Mouse (Mus musculus): ENCODE data around the gene Ndc1.
"Not testable (repeated sequence)": the region's sequence is repeated elsewhere in the genome, so short reads cannot be mapped to it uniquely, and the experiment has no call there.

The Ndc1 gene

DNA sequence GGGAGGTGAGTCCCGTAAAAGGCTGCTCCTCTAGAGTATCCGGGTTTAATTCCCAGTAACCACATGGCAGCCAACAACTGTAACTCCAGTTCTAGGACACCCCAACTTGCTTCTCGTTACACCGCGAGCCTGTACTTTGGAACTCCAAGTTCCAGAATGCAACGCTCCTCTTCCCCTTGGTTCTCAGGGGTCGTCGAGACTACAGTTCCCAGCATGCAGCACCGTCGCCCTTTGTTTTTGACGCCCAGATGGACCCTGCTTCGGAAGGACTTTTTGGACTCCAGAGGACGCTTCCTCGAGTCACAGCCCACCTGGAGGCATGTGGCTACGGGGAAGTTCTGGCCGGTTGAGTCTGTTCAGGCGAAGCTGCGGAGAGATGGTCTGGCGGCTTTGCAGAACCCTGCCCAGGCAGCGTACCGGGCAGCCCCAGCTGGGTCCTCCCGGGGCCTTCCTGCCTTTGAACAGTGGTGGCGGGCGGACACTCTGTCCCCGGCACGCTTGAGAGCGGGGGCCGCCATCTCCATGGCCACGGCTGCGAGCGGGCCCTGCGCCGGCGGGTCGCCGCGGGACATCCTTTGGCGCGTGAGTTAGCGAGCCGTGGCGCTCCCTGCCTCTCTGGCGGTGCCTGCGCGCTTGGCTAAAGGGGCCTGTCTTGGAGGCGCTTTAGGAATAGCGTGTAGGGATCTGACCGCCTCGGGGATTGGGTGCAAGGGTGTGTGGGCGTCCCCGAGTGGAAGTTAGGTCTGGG, at the start of gene Ndc1:
Gene Ndc1, plus strand, starts transcription at position 218 of the 748 bp plus-strand sequence.
- in situ Hi-C loops (cut with MboI, MseI) = no loop called here

DNA sequence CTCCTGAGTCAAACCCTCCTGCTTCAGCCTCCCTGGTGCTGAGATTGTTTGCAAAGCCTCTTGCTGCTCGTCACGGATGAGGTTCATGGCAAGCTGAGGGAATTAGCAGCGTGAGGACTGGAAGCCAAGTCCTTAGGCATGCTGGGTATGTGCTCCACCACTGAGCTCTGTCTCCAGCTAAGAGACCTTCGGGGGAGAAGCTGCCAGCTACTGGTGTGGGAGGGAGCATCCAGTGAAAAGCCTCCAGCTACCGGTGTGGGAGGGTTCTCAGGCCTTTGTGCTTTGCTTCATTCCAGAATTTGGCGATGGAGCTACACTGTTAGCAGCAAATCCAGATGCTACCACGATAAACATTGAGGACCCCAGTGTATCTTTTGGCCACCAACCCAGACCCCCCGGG, 48.9 kb upstream of the Ndc1 start:
- in situ Hi-C loops (cut with MboI, MseI) = loop anchor here in 1 of 2 experiments (10.0 kb wide), 1 partner anchor 1956 kb away; no protein-coding TSS in a partner anchor

DNA sequence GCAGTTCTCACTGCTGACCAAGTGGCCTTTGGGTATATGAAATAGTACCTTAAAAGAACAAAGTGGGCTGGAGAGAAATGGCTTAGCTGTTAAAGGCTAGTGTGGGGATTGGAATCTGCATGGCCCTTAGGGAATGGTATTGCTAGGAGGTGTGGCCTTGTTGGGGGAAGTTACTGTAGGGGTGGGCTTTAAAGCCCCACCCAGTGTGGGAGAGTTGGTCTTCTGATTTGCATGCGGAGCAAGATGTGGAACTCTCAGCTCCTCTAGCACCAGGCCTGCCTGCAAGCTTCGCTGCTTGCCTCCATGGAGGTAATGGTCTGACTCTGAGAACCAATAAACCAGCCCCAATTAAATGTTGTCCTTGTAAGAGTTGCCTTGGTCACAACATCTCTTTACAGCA, 46.5 kb upstream of the Ndc1 start:
- in situ Hi-C loops (cut with MboI, MseI) = no loop called here

DNA sequence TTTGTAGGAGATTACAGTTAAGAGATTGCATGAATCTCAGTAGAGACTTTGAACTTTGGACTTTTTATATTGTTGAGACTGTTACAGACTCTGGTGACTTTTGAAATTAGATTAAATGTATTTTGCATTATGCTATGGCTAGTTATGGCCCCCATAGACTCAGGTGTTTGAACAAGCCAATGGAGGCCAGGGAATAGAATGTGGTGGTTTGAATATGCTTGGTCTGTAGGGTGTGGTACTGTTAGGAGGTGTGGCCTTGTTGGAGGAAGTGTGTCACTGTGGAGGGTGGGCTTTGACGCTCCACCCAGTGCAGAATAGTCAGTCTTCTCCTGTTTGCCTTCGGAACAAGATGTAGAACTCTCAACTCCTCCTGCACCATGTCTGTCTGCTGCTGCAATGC, 44.5 kb upstream of the Ndc1 start:
- in situ Hi-C loops (cut with MboI, MseI) = no loop called here

DNA sequence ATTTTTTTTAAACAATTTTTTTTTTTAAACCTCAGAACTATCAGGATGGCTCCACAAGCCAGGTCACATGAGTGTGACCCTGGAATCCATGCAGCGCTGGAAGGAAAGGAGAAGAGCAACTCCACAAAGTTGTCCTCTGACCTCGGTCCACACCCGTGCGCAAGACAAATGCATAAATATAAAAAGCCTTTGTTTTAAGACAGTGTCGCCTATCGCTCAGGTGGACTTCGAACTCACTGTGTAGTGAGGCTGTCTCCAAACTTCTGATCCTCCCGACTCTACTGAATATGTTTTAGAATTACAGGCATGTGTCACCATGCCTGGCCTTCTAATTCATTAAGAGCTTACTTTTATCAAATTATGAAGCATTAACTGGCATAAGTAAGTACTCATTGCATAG, 39.1 kb upstream of the Ndc1 start:
- in situ Hi-C loops (cut with MboI, MseI) = no loop called here

DNA sequence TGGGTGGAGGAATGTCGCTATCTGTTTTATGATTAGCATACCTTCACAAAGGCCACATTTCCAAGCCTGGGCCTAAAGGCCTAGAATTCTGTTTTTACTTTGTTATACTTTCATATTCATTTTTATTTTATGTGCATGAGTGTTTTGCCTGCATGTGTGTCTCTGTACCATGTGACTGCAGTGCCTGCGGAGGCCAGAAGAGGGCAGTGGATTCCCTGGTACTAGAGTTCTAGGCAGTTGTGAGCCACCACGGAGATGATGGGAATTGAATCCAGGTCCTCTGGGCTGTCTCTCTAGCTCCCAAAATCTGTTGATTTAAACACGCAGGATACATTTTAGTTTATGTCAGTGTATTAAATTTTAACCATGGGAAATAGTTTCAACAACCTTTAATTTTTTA, 34.1 kb upstream of the Ndc1 start:
- in situ Hi-C loops (cut with MboI, MseI) = no loop called here

DNA sequence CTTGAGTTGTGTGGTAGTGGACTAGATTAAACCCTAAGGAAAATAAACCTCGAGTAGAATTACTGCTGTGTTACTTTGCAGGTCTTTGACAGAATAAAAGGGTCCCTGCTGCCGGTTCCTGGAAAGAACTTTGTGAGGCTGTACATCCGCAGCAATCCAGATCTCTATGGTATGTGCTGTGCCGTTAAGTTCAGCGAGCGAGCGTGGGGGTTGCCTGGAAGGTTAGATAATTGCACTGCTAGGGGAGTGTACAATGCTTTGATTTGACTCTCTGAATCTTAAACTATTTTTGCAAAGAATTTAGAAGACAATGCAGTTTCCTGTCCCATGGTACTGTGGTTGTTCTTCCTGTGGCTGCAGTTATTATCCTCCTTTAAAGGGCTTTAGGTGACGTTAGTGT, 31.2 kb upstream of the Ndc1 start:
- in situ Hi-C loops (cut with MboI, MseI) = no loop called here

DNA sequence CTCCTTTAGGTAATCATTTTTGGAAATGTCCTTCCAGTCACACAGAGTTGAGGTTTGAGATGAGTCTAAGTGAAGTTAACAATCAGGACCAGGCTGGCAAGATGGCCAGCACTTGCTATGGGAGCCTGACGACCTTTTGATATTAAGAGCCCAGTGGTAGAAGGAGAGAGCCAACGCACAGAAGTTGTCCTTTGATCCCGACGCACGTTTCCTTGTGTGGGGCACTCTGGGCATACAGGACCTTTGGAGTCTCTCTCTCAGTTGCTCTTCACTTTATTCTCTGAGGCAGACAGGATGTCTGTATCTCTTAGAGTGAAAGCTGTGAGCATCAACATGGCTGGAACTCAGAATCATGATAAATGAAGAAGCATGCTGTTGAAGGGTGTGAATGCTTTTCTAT, 30.1 kb upstream of the Ndc1 start:
- in situ Hi-C loops (cut with MboI, MseI) = no loop called here

DNA sequence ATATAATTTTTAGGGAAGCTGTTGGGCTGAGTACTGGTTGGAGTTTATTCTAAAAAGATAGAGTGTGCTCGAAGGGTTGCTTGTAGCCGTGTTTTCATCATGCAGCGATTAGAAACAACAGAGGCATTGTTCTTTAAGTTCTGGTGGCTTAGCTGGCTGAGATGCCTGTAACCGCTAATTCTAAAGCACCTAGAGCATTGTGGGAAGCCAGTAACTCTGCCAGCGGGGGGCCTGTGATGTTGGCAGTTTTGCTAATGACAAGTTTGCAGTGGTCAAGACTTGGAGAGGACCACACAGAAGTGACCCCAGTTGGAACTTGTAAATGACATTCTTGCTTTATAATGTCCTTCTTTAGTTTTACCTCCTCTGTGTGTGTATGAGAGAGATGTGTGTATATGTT, 26.2 kb upstream of the Ndc1 start:
- in situ Hi-C loops (cut with MboI, MseI) = no loop called here

DNA sequence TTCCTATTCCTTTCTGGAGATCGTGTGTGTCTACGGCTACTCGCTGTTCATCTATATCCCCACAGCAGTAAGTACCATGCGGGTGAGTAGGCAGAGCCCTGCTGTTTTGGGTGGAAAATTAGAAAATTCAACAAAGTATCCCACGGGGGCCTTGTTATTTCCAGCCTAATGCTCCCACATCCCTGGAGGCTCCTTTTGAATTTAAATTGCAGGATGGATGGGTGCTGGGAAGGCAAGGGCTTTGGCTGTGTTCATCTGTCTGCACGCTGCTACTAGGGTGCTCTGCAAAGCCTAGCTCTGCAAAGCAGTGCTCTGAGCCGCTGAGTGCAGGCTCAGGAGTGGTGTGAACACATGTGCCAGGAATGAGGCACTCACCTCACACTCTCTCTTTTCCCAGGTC, 23.0 kb upstream of the Ndc1 start:
- in situ Hi-C loops (cut with MboI, MseI) = no loop called here

DNA sequence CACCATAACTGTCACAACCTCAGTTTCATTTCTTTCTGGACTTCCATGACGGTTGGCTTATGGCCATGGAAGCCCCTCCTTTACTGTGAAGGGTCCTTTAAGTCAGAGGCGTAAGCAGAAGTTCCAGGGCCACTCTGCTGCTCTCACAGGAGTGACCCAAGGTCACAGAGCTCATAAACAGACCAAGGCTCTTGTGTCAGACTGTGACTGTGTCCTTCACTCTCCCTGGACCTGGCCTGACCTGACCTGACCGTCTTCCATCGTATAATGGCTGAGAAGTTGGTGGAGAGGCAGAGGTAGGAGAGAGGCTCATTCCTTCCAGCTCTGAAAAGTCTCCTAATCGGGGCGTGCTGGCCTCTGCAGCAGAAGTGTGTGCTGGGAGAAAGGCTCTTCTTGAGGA, 20.4 kb upstream of the Ndc1 start:
- in situ Hi-C loops (cut with MboI, MseI) = no loop called here

DNA sequence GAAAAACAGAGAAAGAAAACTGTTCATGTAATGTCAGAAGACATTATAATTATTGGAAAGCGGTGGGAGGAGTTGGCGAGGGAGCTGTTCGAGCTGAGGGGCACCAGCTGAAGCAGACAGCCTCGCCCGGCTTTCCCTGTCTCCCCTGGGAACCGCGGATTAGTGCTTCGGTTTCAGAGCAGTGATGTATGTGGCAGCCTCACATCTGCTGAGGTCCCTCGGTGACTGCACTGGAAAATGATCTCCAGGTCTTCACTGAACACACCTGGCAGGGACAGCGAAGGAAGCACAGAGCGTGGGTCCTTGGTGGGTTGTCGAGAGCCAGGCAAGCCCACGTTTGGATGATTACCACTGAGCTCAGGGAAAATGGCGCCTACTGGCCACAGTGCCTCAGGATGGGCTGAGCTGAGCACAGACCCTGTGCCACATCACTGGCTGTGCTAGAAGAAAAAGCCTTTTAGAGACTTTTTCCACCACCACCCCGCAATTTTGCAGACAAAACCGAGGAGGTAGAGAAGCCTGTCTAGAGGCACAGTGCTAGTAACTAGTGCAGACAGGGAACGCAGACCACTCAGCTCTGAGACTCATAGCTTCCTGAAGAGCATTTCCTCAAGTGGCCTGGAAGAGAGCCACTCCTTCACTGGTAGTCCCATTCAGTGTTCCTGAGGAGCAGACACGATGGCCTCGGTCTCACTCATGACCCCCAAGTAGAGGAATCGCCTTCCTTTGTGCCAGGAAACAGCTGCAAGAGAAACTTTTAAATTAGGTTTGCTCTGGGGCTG, 18.9 kb upstream of the Ndc1 start:
- in situ Hi-C loops (cut with MboI, MseI) = no loop called here

DNA sequence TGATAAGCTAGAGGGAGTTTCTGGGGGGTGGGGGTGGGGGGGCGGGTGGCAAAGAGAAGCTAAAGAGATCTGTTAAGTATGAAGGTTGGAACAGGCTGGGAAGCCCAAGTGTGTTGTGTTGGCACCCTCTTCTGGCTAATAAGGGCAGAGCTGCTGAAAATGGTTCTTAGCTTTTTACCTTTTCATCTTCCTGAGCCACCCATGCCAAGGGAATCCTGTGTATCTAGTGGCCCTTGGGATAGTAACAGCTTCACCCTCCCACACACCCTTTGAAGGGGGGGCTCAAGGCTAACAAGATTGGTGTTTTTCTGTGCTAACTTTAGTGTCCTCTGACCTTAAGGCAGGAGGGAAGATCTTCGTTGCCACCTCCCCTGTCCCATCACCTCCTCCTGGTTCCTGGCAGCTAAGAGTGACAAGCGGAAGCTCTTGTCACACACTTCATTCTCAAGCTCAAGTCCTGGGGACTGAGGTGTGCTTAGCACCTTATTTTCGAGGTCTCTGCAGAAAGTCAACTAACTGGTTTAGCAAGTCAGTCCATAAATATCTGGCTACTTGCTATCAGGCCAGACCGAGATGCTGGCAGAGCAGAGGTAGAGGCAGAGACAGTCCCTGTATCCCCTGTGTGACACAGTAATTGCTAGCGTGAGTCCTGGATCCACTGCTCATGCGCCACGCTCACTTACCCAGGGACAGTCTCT, 18.1 kb upstream of the Ndc1 start:
- in situ Hi-C loops (cut with MboI, MseI) = loop anchor here in 1 of 2 experiments (5.0 kb wide), 1 partner anchor 107 kb away; no protein-coding TSS in a partner anchor

DNA sequence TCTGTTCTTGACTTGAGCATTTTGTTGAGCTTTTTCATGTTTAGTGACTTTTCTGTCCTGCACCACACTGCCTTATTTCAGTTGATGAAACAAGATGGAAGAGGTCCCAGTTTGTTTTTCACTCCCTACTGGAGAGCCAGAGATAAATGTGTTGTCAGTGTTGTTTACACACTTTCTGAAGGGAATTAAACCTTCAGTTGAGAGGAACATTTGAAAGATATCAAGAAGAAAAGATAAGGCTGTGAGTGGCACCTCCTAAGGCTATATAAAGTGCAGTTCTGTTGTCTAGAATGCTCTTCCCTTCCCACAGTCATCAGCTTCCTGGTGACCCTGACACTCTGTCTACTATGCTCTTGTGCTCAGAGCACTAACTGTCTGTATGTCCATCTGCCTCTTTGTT, 16.2 kb upstream of the Ndc1 start:
- in situ Hi-C loops (cut with MboI, MseI) = loop anchor here in 1 of 2 experiments (5.0 kb wide), 1 partner anchor 109 kb away; no protein-coding TSS in a partner anchor

DNA sequence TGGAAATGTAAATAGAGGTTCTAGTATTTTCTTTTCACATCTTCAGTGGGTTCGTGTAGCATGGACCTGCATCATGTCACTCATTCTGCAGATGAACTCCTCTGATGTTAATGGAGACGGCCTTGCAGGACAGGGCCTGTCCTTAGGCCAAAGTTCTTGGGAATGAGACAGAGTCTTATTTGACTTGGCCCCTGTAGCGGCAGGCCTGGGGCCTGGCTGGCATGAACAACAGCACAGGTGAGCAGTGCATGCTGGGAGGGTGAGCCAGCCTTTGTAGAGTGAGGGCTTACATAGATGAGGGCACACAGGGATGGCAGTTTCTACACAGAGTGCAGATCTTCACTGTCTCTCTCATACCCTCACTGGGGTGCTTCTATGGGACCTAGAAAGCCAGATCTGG, 14.0 kb upstream of the Ndc1 start:
- in situ Hi-C loops (cut with MboI, MseI) = loop anchor here in 1 of 2 experiments (5.0 kb wide), 1 partner anchor 111 kb away; no protein-coding TSS in a partner anchor

DNA sequence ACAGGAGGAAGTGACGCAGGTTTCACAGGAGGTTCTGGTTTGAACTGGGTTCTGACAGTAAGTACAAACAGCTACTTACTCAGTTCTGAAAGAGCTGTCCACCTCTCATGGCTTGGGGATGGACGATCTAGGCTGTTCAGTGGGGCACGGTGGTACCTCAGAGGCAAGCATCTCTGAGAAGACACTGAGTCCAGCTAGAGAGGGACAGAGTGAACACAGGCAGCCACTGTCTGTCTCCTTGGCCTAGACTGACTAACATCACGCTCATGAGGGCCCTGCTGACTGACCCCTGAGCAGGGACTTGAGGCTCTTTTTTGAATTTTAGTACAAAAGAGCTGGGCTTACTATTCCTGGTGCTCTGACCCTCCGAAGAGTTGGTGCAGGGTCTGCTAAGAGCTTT, 13.5 kb upstream of the Ndc1 start:
- in situ Hi-C loops (cut with MboI, MseI) = loop anchor here in 1 of 2 experiments (5.0 kb wide), 1 partner anchor 112 kb away; no protein-coding TSS in a partner anchor

DNA sequence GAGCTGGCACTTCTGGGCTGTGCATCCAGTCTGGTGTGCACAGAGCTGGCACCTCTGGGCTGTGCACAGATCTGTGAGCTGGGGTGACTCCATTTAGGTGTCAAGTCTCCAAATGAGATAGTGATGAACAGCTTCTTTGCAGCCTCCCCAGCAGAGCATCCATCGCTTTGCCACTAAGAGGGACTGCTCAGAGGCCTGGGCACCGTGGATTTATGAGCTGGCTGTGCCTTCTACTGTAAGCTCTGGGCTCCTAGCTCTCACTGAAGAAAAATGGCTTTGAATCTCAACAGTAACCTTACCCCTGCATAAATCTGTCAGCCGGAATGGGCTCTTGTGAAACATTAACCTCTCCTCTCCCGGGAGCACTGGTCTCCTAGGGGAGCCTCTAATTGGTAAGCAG, 13.0 kb upstream of the Ndc1 start:
- in situ Hi-C loops (cut with MboI, MseI) = loop anchor here in 1 of 2 experiments (5.0 kb wide), 1 partner anchor 112 kb away; no protein-coding TSS in a partner anchor

DNA sequence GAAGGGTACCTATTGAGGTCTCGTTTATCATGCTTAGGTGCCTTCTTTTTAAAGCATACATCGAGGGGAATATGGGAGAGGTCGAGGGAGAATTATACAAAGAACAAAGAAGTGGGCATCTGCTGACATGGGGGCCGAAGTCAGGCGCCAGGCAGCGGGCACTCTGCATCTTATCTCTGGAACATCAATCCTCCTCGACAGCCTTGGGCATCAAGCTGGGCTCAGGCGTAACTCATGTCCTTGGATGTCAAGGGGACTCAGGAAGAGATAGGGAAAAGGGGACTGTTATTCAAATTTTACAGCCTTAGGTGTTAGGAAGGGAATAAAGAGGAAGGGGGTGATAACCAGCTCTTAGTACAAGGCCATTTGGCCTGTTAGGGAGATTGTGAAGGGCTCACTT, 10.4 kb upstream of the Ndc1 start:
- in situ Hi-C loops (cut with MboI, MseI) = not testable (repeated sequence)

DNA sequence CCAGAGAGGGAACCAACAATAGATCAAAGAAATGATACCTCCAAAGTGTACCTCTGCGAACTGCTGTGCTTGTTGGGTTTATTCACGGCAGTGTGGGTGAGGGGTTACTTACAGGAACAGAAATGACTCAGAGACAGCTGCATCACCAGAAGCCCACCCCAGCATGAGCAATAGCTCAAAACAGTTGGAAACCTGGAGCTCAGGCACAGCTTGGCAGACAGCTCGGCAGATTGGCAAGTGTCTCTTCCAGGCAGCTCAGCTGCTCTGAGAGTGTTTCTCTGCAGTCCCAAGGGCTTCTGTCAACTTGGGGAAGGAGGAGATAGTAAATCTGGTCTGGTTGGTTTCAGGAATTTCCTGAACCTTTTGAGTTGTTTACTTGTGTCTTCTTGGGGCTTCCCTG, 9.1 kb upstream of the Ndc1 start:
- in situ Hi-C loops (cut with MboI, MseI) = no loop called here

DNA sequence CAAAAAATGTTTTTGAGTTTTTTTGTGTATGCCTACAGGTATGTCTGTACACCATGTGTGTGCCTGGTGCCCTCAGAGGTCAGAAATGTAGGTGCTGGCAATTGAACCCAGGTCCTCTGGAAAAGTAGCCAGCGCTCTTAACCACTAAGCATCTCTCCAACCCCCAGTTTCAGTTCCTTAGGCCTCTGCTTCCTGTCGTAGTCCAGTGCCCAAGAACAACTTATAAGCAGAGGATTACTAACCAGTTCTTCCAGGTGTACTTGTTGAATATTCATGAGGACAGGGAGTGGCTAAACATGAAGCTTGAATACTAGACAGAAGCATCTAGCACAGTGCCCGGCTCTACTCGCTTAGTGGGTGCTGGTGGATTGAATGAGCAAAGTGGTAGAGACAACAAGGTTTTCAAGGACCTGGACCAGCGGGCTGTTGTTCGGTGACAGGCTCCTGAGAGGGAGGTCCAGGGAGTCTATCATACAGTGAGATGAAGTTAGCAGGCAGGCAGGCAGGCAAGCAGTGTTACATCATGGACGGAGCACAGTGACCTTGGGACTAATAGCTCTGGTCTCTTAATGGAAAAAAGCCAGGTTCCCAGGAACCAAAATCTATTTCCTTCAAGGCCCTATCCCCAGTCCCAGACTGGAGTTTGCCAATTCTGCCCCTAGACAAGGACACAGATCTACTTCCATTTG, 7.0 kb upstream of the Ndc1 start:
- in situ Hi-C loops (cut with MboI, MseI) = no loop called here

DNA sequence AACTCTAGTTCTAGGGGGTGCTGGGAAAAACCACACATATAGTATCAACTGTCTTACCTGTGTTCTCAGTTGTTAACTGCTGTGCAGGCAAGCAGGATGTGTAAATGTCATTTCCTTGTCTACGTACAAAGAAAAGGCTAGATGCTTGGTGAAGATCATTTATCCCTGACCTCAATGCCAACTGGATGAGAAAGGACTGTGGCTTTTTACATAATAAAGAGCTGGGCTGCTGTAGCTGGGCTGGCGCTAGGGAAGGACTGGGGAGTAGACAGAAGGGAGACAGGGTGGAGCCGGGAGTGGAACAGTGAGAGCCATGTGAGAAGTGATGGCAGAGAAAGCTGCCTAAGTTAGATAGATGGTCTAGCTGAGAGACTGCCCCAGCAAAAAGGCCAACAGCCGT, 4.8 kb upstream of the Ndc1 start:
- in situ Hi-C loops (cut with MboI, MseI) = no loop called here

DNA sequence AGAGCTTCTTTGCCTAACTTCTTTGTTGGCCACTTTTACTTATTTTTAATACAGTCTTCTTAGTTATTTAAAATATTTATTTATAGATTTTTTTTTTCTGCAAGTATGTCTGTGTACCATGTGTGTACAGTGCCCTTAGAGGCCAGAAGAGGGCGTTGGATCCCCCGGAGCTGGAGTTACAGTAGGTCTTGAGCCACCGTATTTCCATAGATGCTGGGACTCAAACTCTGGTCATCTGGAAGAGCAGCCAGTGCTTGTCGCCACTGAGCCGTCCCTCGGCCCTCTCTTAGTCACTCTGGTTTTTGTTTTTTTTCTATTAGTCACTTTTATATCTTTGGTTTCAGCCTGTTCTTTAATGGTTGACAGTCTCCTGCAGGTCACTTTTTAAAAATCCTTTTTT, 4.0 kb upstream of the Ndc1 start:
- in situ Hi-C loops (cut with MboI, MseI) = no loop called here

Data from T-helper 17 cell (primary cell).